Mouse (Mus musculus) c-Kit-positive CD71-positive TER-119-negative erythroid progenitor cells, embryonic 14.5 days (primary cell): ENCODE data around the gene Uqcrh.
A peak's percentile ranks its signal among the peaks of the same experiment; 100 is the strongest.

ENCODE experiments used
- DNase-seq: peaks from one replicate; pipeline ENCODE4 v3.0.0-alpha.2; 2013; ENCODE audit warnings: low read depth

Gene Uqcrh

DNA sequence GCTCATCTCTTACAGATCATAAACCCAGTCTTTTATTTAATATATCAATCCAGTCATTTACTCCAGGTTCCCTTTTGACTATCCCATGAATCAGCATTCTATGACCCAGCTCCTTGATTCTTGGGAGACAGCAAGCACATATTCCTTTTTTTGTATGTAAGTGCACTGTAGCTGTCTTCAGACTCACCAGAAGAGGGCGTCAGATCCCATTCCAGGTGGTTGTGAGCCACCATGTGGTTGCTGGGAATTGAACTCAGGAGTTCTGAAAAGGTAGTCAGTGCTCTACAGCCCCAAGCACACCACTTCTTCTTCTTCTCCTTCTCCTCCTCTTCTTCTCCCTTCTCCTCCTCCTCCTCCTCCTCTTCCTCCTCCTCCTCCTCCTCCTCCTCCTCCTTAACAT lies 17.3 kb downstream of the Uqcrh start:
- no peak for DNase-seq

DNA sequence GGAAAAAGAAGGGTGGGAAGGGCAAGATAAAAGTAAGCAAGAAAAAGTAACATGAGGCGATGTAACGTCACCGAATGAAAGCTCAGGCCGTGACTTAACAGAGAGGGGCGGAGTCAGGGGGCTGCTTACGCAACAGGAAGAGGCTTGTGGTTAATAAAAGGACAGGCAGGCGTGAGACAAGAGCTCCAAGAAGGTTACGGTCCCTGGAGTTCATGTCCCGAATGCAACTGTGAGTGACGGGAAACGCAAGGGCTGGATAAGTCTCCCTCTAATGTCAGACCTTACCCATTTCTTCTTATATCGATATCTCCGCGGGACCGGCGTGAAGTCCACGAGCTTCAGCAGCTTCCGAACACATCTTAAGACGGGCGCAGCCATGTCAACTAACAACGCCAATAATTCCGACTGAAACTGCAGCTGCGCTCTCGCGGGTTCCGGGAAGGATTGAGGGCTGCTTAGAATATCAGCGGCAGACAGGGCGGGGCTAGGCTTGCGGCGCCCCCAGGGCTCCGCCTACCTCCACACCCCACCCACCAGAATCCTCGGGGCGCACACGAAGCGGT lies 21.4 kb downstream of the Uqcrh start, which contains the start of gene Nsun4:
Gene Nsun4, minus strand, starts transcription at position 478 of the 563 bp plus-strand sequence.
- DNase-seq, result peak; percentile 92

DNA sequence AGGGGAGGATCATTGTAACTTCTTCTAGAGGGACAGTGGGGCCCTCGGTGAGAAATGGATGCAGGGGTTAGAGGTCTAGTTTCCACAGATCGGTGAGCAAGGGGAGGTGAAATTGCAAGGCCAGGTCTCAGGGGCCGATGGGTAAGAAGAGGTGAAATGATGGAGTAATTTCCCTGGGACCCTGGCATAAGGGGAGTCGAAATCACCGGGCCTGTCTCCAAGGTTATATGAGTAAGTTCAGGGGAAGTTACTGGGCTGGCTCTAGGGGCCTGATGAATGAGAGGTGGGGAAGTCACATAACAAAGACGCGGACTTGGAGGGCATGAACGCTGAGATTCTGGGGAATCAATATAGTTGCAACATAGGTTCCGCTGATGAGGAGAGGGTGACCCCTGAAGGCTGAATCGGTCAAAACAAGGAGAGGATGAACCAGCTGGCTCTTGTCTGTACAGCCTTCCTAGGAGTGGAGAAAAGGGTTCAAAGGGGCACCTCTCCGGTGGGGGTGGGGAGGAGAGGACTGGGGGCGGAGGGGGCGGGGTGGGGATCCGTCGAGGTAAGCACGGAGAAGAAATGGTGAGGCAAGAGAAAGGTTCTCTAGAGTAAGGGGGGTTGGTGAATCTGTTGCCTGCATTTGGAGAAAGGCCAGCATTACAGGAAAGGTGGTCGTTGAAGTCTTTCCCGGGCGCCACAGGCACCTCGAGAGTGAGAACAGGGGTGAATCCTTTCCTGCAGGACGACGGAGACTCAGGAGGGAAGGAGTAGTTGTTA lies 22.2 kb downstream of the Uqcrh start:
- DNase-seq, result peak; percentile 21

DNA sequence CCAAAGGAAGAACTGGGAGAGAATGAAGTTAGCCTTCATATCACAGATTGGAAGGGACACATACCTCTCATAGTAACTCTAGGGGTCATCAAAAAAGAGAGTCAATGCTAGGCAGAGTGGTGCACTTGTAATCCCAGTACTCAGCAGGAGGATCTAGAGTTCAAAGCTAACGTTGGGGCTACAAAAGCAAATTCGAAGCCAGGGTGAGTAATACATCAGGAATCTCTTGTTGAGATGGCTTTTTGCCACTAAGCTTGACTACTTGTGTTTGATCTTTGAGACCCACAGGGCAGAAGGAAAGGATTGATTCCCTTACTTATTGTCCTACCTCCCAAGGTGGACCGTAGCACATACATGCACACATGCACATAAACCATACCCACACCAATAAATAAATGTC lies 25.7 kb downstream of the Uqcrh start:
- no peak for DNase-seq

DNA sequence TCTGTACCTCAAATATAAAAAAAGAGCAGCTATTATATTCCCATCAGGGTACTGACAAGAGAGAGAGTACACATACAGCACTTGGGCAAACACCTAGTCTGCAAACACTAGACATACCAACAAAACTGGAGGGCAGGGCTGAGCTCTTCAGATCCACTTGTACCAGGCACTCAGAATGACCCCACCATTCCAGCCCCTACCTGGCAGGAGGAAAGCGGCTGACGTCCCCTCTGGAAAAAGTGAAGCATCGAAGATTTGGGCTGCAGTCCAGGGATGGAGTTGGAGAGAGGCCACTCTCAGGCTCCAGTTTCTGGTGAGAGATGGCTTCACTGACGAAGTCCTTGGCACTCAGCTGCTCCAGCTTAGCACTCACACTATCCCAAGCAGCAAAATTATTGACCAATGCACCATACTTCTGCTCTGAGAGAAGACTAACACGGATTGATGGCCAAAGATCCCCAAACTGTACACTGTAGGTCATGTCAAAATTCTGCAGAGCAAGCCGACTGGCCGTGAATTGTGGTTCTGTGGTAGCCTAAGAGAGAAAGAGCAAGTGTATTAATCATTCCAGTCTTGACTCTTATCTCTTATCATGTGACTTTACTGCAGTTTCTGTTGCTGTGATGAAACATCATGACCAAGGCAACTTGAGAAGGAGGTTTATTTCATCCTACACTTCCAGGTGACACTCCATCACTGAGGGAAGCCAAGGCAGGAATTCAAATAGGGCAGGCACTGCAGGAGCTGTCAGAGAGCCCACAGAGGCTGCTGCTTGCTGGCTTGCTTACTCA lies 26.5 kb downstream of the Uqcrh start:
- no peak for DNase-seq

DNA sequence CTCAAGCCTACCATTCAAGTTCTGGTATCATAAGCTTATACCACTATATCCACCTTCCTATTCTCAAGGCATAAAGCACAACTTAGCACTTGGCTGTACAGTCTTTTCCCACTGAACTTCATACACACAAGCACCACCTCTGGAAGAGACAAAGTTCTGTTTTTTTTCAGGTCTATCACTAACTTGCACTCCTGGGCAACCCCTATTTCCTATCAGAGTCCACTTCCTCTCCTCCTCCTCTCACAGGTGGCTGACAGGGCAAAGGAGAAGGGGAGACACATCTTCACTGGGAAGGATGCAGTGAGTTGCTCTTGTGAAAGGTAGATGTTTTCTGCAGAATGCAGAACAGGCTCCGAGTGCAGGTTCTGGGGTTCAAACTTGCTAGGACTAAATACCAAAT lies 27.2 kb downstream of the Uqcrh start:
- DNase-seq, result no peak

DNA sequence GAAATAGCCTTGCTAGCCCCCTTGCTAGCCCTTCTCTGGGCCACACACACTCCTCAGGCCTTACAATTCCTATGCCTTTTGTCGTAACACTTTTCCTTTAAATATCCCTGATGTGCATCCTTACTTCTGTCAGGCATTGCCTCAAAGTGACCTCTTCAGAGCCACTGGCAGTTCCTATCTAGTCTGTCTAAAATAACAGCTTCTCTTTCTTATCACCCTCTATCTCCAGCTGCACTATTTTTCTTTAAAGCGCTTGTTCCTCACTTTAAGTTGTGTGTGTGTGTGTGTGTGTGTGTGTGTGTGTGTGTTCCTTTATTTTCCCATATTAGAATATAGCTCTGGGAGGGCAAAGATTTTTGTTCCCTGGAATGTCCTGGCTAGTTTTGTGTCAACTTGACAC lies 28.3 kb downstream of the Uqcrh start:
- DNase-seq, result no peak

DNA sequence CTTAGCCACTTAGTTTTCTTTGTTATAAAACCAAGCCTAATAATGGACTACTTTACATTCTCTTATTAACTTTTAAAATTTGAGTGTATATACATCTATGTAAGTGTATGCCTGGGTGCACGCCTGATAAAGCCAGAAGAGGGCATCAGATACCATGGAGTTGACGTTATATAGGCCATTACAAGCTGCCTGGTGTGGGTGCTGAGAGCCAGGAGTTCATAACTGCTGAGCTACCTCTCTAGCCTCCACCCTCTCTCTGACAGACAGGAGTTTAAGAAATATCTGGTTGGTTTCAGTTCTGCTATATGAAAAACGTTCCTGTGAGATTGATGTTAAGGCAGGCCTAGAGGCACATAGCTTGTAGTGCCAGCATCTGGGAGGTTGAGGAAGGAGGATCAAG lies 32.7 kb downstream of the Uqcrh start:
- no peak for DNase-seq

DNA sequence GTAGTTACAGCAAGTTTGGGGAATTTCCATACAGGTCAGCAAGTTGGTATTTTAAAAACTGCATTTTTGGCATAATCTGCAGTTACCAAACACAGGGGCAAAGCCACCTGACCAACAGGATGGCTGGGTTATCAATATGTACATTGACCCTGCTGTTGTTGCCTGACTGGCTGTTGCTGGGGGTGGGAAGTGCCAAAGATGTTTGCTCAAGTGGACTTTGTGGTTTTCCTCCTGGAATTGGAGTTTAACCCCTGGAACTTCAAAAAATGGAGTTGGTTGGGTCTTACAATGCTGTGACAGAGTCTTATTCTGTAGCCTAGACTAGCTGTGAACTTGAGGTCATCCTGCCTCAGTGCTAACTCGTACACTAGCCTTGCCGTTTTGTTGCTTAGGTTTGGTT lies 34.4 kb downstream of the Uqcrh start:
- no peak for DNase-seq

DNA sequence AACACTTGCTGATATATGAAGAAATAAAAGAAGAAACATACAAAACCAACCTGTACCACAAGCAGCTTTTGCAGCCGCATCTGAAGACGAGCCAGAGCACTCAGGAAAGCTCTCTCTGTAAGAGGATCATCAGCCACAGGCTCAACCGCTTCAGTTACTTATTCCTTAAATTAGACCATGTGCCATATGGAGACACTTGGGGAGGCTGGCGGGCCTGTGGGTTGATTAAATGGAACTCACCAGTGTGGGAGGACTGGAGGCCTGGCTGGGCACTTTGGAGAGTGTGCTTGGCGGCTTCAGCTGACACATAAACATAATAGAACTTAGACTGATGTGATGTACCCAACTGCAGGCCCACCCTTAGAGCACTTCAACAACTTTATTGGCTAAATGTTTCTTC lies 41.5 kb downstream of the Uqcrh start:
- no peak for DNase-seq

DNA sequence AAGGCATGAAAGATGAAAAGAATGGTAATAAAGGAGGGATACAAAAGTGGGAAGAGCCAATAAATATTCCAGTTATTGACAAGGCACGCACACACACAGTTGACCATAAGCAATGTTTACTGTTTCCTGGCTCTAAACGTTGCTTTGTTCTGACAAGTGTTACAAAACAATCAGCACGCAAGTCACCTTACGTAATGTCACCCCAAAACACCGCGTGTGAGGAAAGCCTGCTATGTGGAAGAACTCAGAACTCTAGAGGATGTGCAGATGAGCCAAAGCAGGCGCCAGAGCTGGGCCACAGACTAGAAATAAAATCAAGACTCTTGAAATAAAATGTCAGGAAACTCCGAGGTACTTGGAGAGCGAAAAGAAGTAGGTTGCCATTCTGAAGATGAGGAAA lies 42.0 kb downstream of the Uqcrh start:
- no peak for DNase-seq

DNA sequence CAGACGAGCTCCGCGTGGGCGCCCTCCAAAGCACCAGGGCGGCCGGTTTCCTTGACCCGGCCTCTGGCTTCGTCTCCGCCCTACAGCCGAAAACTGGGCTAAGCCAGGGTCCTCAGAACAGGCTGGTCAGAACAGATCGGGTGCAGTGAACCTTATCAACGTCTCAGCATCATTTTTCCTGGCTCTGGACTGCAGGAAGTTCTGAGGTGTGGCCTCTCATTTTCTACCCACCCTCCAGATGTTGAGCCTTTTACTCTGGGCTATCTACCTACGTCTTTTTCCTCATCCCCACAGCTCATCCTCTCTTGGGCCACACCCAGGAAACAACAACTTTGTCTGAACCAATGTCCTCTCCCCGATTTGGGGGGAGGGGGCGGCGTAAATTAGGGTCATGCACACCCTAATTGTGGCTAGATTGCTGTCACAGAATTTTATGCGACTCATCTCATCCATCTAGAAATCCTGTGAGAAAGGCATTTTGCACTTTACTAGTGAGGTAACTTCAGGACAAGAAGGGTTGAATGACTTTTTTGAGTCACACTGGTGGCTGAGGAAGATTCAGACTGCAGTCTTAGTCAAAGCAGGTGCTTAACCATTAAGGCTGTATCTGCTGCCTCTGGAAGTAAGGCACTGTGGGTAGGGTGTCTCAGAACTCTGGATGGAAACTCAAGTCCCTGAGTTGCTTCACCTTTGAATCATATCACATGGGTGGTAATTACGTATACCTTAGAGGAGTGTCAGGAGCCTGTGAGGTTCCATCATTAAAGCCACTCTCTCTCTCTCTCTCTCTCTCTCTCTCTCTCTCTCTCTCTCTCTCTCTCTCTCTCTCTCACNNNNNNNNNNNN lies 56.7 kb downstream of the Uqcrh start, which contains the start of gene Faah:
Gene Faah, minus strand, starts transcription at position 25 of the 845 bp plus-strand sequence.
- DNase-seq, result no peak

DNA sequence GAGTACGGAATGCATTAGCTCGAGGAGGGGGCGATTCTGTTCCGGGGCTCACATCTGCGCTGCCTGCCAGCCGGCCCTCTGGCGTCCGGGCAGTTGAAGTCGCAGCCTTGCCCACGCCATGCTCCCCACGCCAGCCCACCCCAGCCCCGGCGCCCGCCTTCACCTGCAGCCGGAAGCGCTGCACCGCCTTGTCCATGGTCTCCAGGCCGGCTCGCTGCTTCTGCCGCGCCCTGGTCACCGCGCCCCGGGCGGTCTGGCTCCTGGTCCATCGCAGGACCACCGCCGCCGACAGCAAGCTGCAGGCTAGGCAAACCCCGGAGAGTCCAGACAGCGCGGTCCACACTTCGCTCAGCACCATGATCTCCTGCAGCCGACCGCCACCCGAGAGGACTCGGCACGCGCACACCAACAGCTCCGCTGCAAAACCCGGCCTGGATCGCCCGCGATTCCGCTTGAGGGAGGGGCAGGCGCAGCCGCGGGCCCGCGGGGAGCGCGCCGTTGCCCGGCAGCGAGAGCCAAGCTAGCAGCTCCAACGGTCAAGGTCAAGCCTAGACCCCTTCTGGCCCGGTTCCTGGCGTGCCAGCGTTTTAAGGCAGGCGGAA lies 57.5 kb downstream of the Uqcrh start:
- DNase-seq, result no peak
